Mouse (Mus musculus) midbrain, embryonic 11.5 days (tissue): Measurements from ENCODE around the gene Gm20696. TPM values are rescaled to one million over a fixed set of nuclear protein-coding genes. Genes with fewer than 3 reads are reported as not detected.

Experiments
- ATAC-seq: fragments of 200-750 bp; cut with Nextera tagmentation; 2 replicates; pipeline ENCODE4 v1.8.0; 2017; ENCODE audit warnings: moderate TSS enrichment, moderate library complexity; ENCODE audit not compliant: low FRiP score
- DNase-seq: peaks from one replicate; pipeline ENCODE4 v3.0.0; 2015; ENCODE audit warnings: low spot score; ENCODE audit errors: missing footprints
- H3K27ac ChIP-seq: fragments of 300-500 bp; sonication (generic); 2 replicates; pipeline ENCODE4 v1.5.1; 2014; ENCODE audit warnings: low read depth, low read length
- H3K27me3 ChIP-seq: fragments of 300-500 bp; sonication (generic); 2 replicates; pipeline ENCODE4 v1.6.1; 2014; ENCODE audit warnings: mild to moderate bottlenecking, low read length, moderate library complexity, mixed read lengths; ENCODE audit not compliant: control insufficient read depth, insufficient read depth
- H3K36me3 ChIP-seq: fragments of 300-500 bp; sonication (generic); 2 replicates; pipeline ENCODE4 v1.6.1; 2014; ENCODE audit warnings: mild to moderate bottlenecking, low read length, moderate library complexity, mixed read lengths; ENCODE audit not compliant: control insufficient read depth, insufficient read depth
- H3K4me1 ChIP-seq: fragments of 300-500 bp; sonication (generic); 2 replicates; pipeline ENCODE4 v1.6.1; 2014; ENCODE audit warnings: low read length; ENCODE audit not compliant: control insufficient read depth, insufficient read depth
- H3K4me2 ChIP-seq: fragments of 300-500 bp; sonication (generic); 2 replicates; pipeline ENCODE4 v1.6.1; 2014; ENCODE audit warnings: mild to moderate bottlenecking, moderate library complexity
- H3K4me3 ChIP-seq: fragments of 300-500 bp; sonication (generic); 2 replicates; pipeline ENCODE4 v1.5.1; 2014; ENCODE audit warnings: low read depth, low read length
- H3K9ac ChIP-seq: fragments of 300-500 bp; sonication (generic); 2 replicates; pipeline ENCODE4 v1.6.1; 2014; ENCODE audit warnings: low read length
- H3K9me3 ChIP-seq: fragments of 300-500 bp; sonication (generic); 2 replicates; pipeline ENCODE4 v1.6.1; 2016; ENCODE audit warnings: low read length; ENCODE audit not compliant: control insufficient read depth
- WGBS: fragments of 180-500 bp; shearing (Covaris S2); extraction: QIAGEN DNeasy Blood & Tissue Kit; methylation state at CpG from one replicate; pipeline ENCODE4 v1.1.7; 2014; 5-methylcytosine and 5-hydroxymethylcytosine counted together
- polyA plus RNA-seq: library from polyadenylated mRNA; unstranded; fragments of >200 nt; fragmentation: Nextera tagmentation; extraction: Ambion mirVana; gene quantifications from 2 replicates; pipeline ENCODE4 v1.2.1, GENCODE M21; 2014

Gene Gm20696
- polyA plus RNA-seq, 1 experiment from 2014 or later = 3.4 TPM

- peaks cover 13% of the 10 kb centered on the region for H3K4me1 ChIP-seq
- H3K9ac ChIP-seq = peak overlapping the region; percentile 74
- no peaks in the 10 kb centered on the region for H3K9me3 ChIP-seq
- DNase-seq = peak; percentile 92
- peak; percentile 49 for ATAC-seq
- peaks cover 44% of the 10 kb centered on the region for H3K27me3 ChIP-seq
- H3K36me3 ChIP-seq = no peaks in the 10 kb centered on the region
- WGBS = 4% methylated on average over 25 of the region's 25 CpGs
- H3K4me2 ChIP-seq = peak overlapping the region; percentile 81
- peak overlapping the region; percentile 73 for H3K4me3 ChIP-seq
- H3K27ac ChIP-seq = 0 out of 2 replicates have a peak overlapping the region, but pooled peaks have one; percentile 44
Measured at GRCm38 (mm10) chr6:99691666-99692205, 25.1 kb upstream of the Gm20696 start.

- H3K9ac ChIP-seq = no peak overlapping the region
- no peak overlapping the region for H3K27ac ChIP-seq
- WGBS = 91% methylated on average over 6 of the region's 6 CpGs
- no peak overlapping the region for H3K4me2 ChIP-seq
- H3K4me1 ChIP-seq = peaks cover 11% of the 10 kb centered on the region
- H3K4me3 ChIP-seq = no peak overlapping the region
- ATAC-seq (no peak), DNase-seq (no peak)
- no peaks in the 10 kb centered on the region for H3K36me3 ChIP-seq
- H3K27me3 ChIP-seq = peaks cover 27% of the 10 kb centered on the region
- no peaks in the 10 kb centered on the region for H3K9me3 ChIP-seq
Measured at GRCm38 (mm10) chr6:99688513-99688912, 21.9 kb upstream of the Gm20696 start.

- H3K4me2 ChIP-seq = no peak overlapping the region
- H3K9ac ChIP-seq = no peak overlapping the region
- no peaks in the 10 kb centered on the region for H3K9me3 ChIP-seq
- no peaks in the 10 kb centered on the region for H3K4me1 ChIP-seq
- ATAC-seq (no peak), DNase-seq (no peak)
- no peaks in the 10 kb centered on the region; the same call in 1 of the 2 replicates for H3K27me3 ChIP-seq
- no peak overlapping the region for H3K4me3 ChIP-seq
- 51% methylated on average over 5 of the region's 5 CpGs for WGBS
- H3K36me3 ChIP-seq = no peaks in the 10 kb centered on the region
- H3K27ac ChIP-seq = no peak overlapping the region
Measured at GRCm38 (mm10) chr6:99684899-99685298, 18.3 kb upstream of the Gm20696 start.

GRCm38 (mm10) chr6:99683974-99684373 lies 17.4 kb upstream of the Gm20696 start:
- Histone ChIP-seq H3K4me1 (no peaks in the 10 kb centered on the region), H3K9ac (no peak overlapping the region), H3K4me2 (no peak overlapping the region), H3K9me3 (no peaks in the 10 kb centered on the region), H3K36me3 (no peaks in the 10 kb centered on the region), H3K27me3 (no peaks in the 10 kb centered on the region), H3K27ac (no peak overlapping the region), H3K4me3 (no peak overlapping the region)
- no peak for DNase-seq
- 80% methylated on average over 5 of the region's 5 CpGs for WGBS
- ATAC-seq = no peak

GRCm38 (mm10) chr6:99678108-99678507 lies 11.5 kb upstream of the Gm20696 start:
- Histone ChIP-seq H3K27me3 (no peaks in the 10 kb centered on the region), H3K36me3 (no peaks in the 10 kb centered on the region), H3K27ac (no peak overlapping the region), H3K9me3 (no peaks in the 10 kb centered on the region), H3K4me2 (no peak overlapping the region), H3K4me3 (no peak overlapping the region), H3K4me1 (no peaks in the 10 kb centered on the region), H3K9ac (no peak overlapping the region)
- WGBS = 76% methylated on average over 11 of the region's 11 CpGs
- no peak for ATAC-seq
- no peak for DNase-seq

GRCm38 (mm10) chr6:99677325-99677724 lies 10.7 kb upstream of the Gm20696 start:
- Histone ChIP-seq H3K4me1 (no peaks in the 10 kb centered on the region), H3K9ac (no peak overlapping the region), H3K4me3 (no peak overlapping the region), H3K36me3 (no peaks in the 10 kb centered on the region), H3K27ac (no peak overlapping the region), H3K27me3 (no peaks in the 10 kb centered on the region), H3K9me3 (no peaks in the 10 kb centered on the region), H3K4me2 (no peak overlapping the region)
- DNase-seq (no peak), ATAC-seq (no peak)
- WGBS = 91% methylated on average over 8 of the region's 8 CpGs

GRCm38 (mm10) chr6:99674482-99674881 lies 7.9 kb upstream of the Gm20696 start:
- H3K4me2 ChIP-seq = no peak overlapping the region
- DNase-seq (no peak), ATAC-seq (no peak)
- H3K4me3 ChIP-seq = no peak overlapping the region
- H3K9me3 ChIP-seq = no peaks in the 10 kb centered on the region
- no peaks in the 10 kb centered on the region for H3K27me3 ChIP-seq
- no peaks in the 10 kb centered on the region for H3K36me3 ChIP-seq
- no peak overlapping the region for H3K9ac ChIP-seq
- 80% methylated on average over 4 of the region's 4 CpGs for WGBS
- H3K4me1 ChIP-seq = peaks cover 12% of the 10 kb centered on the region
- H3K27ac ChIP-seq = no peak overlapping the region

GRCm38 (mm10) chr6:99671768-99672167 lies 5.2 kb upstream of the Gm20696 start:
- Histone ChIP-seq H3K4me2 (no peak overlapping the region), H3K9ac (no peak overlapping the region), H3K27ac (no peak overlapping the region), H3K27me3 (peaks cover 9% of the 10 kb centered on the region), H3K36me3 (no peaks in the 10 kb centered on the region), H3K4me1 (peaks cover 20% of the 10 kb centered on the region), H3K4me3 (no peak overlapping the region), H3K9me3 (no peaks in the 10 kb centered on the region)
- ATAC-seq = no peak
- 63% methylated on average over 3 of the region's 3 CpGs for WGBS
- DNase-seq = no peak

- Histone ChIP-seq H3K27me3 (peaks cover 11% of the 10 kb centered on the region), H3K4me2 (no peak overlapping the region), H3K4me3 (no peak overlapping the region), H3K9me3 (no peaks in the 10 kb centered on the region), H3K9ac (no peak overlapping the region), H3K36me3 (no peaks in the 10 kb centered on the region), H3K4me1 (peaks cover 20% of the 10 kb centered on the region), H3K27ac (no peak overlapping the region)
- DNase-seq = peak; percentile 90
- peak; percentile 36; the same call in 1 of the 2 replicates for ATAC-seq
- WGBS = 67% methylated on average over 7 of the region's 7 CpGs
Measured at GRCm38 (mm10) chr6:99670481-99671119, 4.0 kb upstream of the Gm20696 start.
